Mouse (Mus musculus) lung, adult 2 months (tissue): ENCODE data around the gene Plekhj1. TPM values are rescaled to one million over a fixed set of nuclear protein-coding genes. Genes with fewer than 3 reads are reported as not detected.
A peak's percentile ranks its signal among the peaks of the same experiment; 100 is the strongest.

Experiments
- DNase-seq: peaks from one replicate; pipeline ENCODE4 v3.0.0; 2022
- H3K4me1 ChIP-seq: fragments of 200-500 bp; 2 replicates; pipeline ENCODE4 v1.6.1; 2011; ENCODE audit warnings: low read length; ENCODE audit not compliant: control insufficient read depth, insufficient read depth
- H3K4me3 ChIP-seq: fragments of 200-500 bp; replicated peaks from 2 replicates; pipeline ENCODE3; 2011; ENCODE audit warnings: low read depth, mild to moderate bottlenecking, control low read depth, low read length; ENCODE audit errors: extremely low read depth
- CTCF ChIP-seq: fragments of 200-500 bp; IDR thresholded peaks from 2 replicates; pipeline ENCODE4 v1.5.1; 2011; ENCODE audit warnings: mild to moderate bottlenecking, low read length, control low read depth; ENCODE audit not compliant: insufficient read depth
- POLR2A ChIP-seq: fragments of 200-500 bp; IDR thresholded peaks from 2 replicates; pipeline ENCODE4 v1.6.1; 2011; ENCODE audit warnings: low read depth, mild to moderate bottlenecking, control low read depth, low read length, borderline replicate concordance; ENCODE audit errors: extremely low read depth
- WGBS: fragments of 180-500 bp; shearing (Covaris S2); methylation state at CpG from one replicate; pipeline ENCODE4 v1.1.7; 2018; 5-methylcytosine and 5-hydroxymethylcytosine counted together
- polyA plus RNA-seq: library from polyadenylated mRNA; depleted of rRNA; stranded (reverse); fragments of >200 nt; gene quantifications from 2 replicates; pipeline ENCODE4 v1.2.3, GENCODE M21; 2012; rRNA removed

Plekhj1 gene
- polyA plus RNA-seq, 1 experiment = 51.2 TPM

- no peak overlapping the region for H3K4me3 ChIP-seq
These were observed 51.0 kb downstream of the Plekhj1 start for GRCm38 (mm10) chr10:80747410-80747809.

More at GRCm38 (mm10) chr10:80747410-80747809, 51.0 kb downstream of the Plekhj1 start:
- no peak for TF ChIP-seq POLR2A
- peak; percentile 100 for TF ChIP-seq CTCF
- H3K4me1 ChIP-seq = peaks cover 5% of the 10 kb centered on the region; the same call in 1 of the 2 replicates
- WGBS = 10% methylated on average over 3 of the region's 3 CpGs
- peak; percentile 81 for DNase-seq

Other genes starting within 250 kb of the Plekhj1 start
- gene Rexo1, start 237.1 kb downstream of the Plekhj1 start, polyA plus RNA-seq = 61.8 and 62.7 TPM in 2 replicates
- 24.8 and 31.5 TPM in 2 replicates for gene Klf16, start 221.3 kb downstream of the Plekhj1 start, polyA plus RNA-seq
- gene Abhd17a, start 208.3 kb downstream of the Plekhj1 start, polyA plus RNA-seq = 191 and 262 TPM in 2 replicates
- gene Scamp4, start 195.8 kb downstream of the Plekhj1 start, polyA plus RNA-seq = 91.4 and 110 TPM in 2 replicates
- 10.0 and 14.1 TPM in 2 replicates for gene Adat3, start 195.7 kb downstream of the Plekhj1 start, polyA plus RNA-seq
- 1.6 and 2.2 TPM in 2 replicates for gene Gm49322, start 192.6 kb downstream of the Plekhj1 start, polyA plus RNA-seq
- gene Csnk1g2, start 175.8 kb downstream of the Plekhj1 start, polyA plus RNA-seq = 246 and 276 TPM in 2 replicates
- 87.0 and 91.3 TPM in 2 replicates for gene Btbd2, start 141.6 kb downstream of the Plekhj1 start, polyA plus RNA-seq
- gene Mknk2, start 120.5 kb downstream of the Plekhj1 start, polyA plus RNA-seq = 267 and 338 TPM in 2 replicates
- gene Mob3a, start 96.6 kb downstream of the Plekhj1 start, polyA plus RNA-seq = 51.5 and 52.4 TPM in 2 replicates
- 61.9 and 70.8 TPM in 2 replicates for gene Izumo4, start 96.4 kb downstream of the Plekhj1 start, polyA plus RNA-seq
- 111 and 136 TPM in 2 replicates for gene Ap3d1, start 56.4 kb downstream of the Plekhj1 start, polyA plus RNA-seq
- gene Dot1l, start 43.4 kb downstream of the Plekhj1 start, polyA plus RNA-seq = 29.9 and 43.0 TPM in 2 replicates
- 35.7 and 38.7 TPM in 2 replicates for gene Sf3a2, start 428 bp downstream of the Plekhj1 start, polyA plus RNA-seq
- gene Amh, start 6.6 kb upstream of the Plekhj1 start, polyA plus RNA-seq = 0.62 and 1.3 TPM in 2 replicates
- gene Jsrp1, start 14.9 kb upstream of the Plekhj1 start, polyA plus RNA-seq = 7.7 TPM in 1 of 2 replicates, not detected in the other
- 804 and 834 TPM in 2 replicates for gene Oaz1, start 28.0 kb upstream of the Plekhj1 start, polyA plus RNA-seq
- 0.10 and 0.31 TPM in 2 replicates for gene Lingo3, start 45.4 kb upstream of the Plekhj1 start, polyA plus RNA-seq
- 78.5 and 79.1 TPM in 2 replicates for gene Lsm7, start 56.6 kb upstream of the Plekhj1 start, polyA plus RNA-seq
- 91.7 and 93.9 TPM in 2 replicates for gene Sppl2b, start 56.6 kb upstream of the Plekhj1 start, polyA plus RNA-seq
- 0.06 and 0.07 TPM in 2 replicates for gene Tmprss9, start 73.2 kb upstream of the Plekhj1 start, polyA plus RNA-seq
- 157 and 196 TPM in 2 replicates for gene Timm13, start 102.3 kb upstream of the Plekhj1 start, polyA plus RNA-seq
- 9.4 and 11.3 TPM in 2 replicates for gene Lmnb2, start 119.6 kb upstream of the Plekhj1 start, polyA plus RNA-seq
- gene Gadd45b, start 131.4 kb upstream of the Plekhj1 start, polyA plus RNA-seq = 103 and 120 TPM in 2 replicates
- 2.6 and 3.0 TPM in 2 replicates for gene Gng7, start 216.3 kb upstream of the Plekhj1 start, polyA plus RNA-seq
- gene Diras1, start 227.0 kb upstream of the Plekhj1 start, polyA plus RNA-seq = 0.03 TPM in 1 of 2 replicates, not detected in the other
- 44.2 and 46.9 TPM in 2 replicates for gene Slc39a3, start 238.8 kb upstream of the Plekhj1 start, polyA plus RNA-seq